Mouse (Mus musculus) midbrain, embryonic 16.5 days (tissue): ENCODE measurements around the gene Gm11733. TPM values are rescaled to one million over a fixed set of nuclear protein-coding genes. Genes with fewer than 3 reads are reported as not detected.
"Not testable (repeated sequence)": the region's sequence is repeated elsewhere in the genome, so short reads cannot be mapped to it uniquely, and the experiment has no call there.

Experiments
- ATAC-seq: fragments of 200-750 bp; cut with Nextera tagmentation; 2 replicates; pipeline ENCODE4 v1.8.0; 2017; ENCODE audit warnings: moderate TSS enrichment
- H3K27ac ChIP-seq: fragments of 300-500 bp; sonication (generic); 2 replicates; pipeline ENCODE4 v1.5.1; 2014; ENCODE audit warnings: mild to moderate bottlenecking, low read length, mixed read lengths
- H3K27me3 ChIP-seq: fragments of 300-500 bp; sonication (generic); 2 replicates; pipeline ENCODE4 v1.6.1; 2014; ENCODE audit warnings: low read depth, low read length, mixed read lengths; ENCODE audit not compliant: control insufficient read depth, insufficient read depth
- H3K36me3 ChIP-seq: fragments of 300-500 bp; sonication (generic); 2 replicates; pipeline ENCODE4 v1.6.1; 2014; ENCODE audit warnings: mild to moderate bottlenecking, low read length, moderate library complexity, mixed read lengths; ENCODE audit not compliant: control insufficient read depth, insufficient read depth
- H3K4me1 ChIP-seq: fragments of 300-500 bp; sonication (generic); 2 replicates; pipeline ENCODE4 v1.6.1; 2014; ENCODE audit warnings: mild to moderate bottlenecking, low read length, mixed read lengths; ENCODE audit not compliant: control insufficient read depth, insufficient read depth
- H3K4me2 ChIP-seq: fragments of 300-500 bp; sonication (generic); 2 replicates; pipeline ENCODE4 v1.6.1; 2014; ENCODE audit warnings: mild to moderate bottlenecking, low read length, mixed read lengths
- H3K4me3 ChIP-seq: fragments of 300-500 bp; sonication (generic); 2 replicates; pipeline ENCODE4 v1.5.1; 2014; ENCODE audit warnings: low read depth, mild to moderate bottlenecking, low read length, moderate library complexity, mixed read lengths
- H3K9ac ChIP-seq: fragments of 300-500 bp; sonication (generic); 2 replicates; pipeline ENCODE4 v1.6.1; 2014; ENCODE audit warnings: low read depth, low read length, mixed read lengths
- H3K9me3 ChIP-seq: fragments of 300-500 bp; sonication (generic); replicated peaks from 2 replicates; pipeline ENCODE4 v1.6.1; 2014; ENCODE audit warnings: mild to moderate bottlenecking, low read length, mixed read lengths; ENCODE audit not compliant: control insufficient read depth, poor library complexity, severe bottlenecking
- WGBS: fragments of 180-500 bp; shearing (Covaris S2); extraction: QIAGEN DNeasy Blood & Tissue Kit; methylation state at CpG from one replicate; pipeline ENCODE4 v1.1.7; 2014; 5-methylcytosine and 5-hydroxymethylcytosine counted together
- polyA plus RNA-seq: library from polyadenylated mRNA; unstranded; fragments of >200 nt; fragmentation: Nextera tagmentation; extraction: Ambion mirVana; gene quantifications from 2 replicates; pipeline ENCODE4 v1.2.1, GENCODE M21; 2015

Gene Gm11733
- polyA plus RNA-seq, 1 experiment from 2014 or later, result not detected

DNA sequence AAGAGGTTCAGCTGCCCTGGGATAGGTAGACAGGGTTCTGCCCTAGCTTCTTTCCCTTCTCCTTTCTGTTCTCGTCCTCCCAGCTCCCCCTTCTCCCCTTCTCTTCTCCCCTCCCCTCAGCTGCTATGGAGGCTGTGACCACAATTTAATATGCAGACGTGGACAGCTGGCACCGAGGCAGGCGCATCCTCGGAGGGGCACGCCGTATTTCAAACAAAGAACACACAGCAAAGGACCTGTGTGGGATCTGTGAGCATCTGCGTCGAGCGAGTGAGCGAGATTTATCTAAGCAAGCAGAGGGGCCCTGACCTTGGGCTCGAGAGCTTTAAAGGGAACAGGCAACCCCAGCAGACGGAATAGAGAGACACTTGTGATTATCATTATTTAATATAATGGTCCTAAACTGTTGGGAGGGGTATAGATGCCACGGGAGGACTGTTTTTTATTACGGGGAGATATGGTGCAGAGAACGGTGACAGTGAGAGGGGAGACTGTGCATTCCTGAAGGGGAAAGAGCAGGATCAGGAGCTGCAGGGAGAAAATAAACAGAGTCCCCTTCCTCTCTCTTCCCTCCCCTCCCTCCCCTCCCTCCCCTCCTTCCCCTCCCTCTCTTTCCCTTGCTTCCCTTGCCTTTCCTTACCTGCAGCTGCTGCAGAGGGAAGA lies 21.8 kb upstream of the Gm11733 start:
- Histone ChIP-seq H3K4me1 (peaks cover 36% of the 10 kb centered on the region), H3K4me2 (peak overlapping the region; percentile 14; the same call in 1 of the 2 replicates), H3K36me3 (no peaks in the 10 kb centered on the region), H3K9ac (peak overlapping the region; percentile 59), H3K4me3 (no peak overlapping the region), H3K27me3 (no peaks in the 10 kb centered on the region), H3K9me3 (no peaks in the 10 kb centered on the region), H3K27ac (peak overlapping the region; percentile 88)
- ATAC-seq, result peak; percentile 60; the same call in 1 of the 2 replicates
- 3% methylated on average over 16 of the region's 16 CpGs for WGBS

DNA sequence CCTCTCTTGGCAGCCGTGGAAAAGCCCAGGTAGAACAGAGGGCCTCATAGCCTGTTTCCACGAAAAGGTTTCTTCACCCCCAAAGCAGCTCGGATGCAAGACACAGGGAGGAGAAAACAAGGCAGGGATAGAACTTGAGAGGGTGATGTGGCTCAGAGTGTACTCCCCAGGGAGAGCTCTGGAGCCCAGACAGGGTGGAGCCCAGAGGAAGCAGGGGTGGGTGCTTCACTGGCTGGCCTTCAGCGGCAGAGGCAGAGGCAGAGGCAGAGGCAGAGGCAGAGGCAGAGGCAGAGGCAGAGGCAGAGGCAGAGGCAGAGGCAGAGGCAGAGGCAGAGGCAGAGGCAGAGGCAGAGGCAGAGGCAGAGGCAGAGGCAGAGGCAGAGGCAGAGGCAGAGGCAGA lies 20.8 kb upstream of the Gm11733 start:
- H3K9ac ChIP-seq, ATAC-seq, H3K9me3 ChIP-seq, H3K4me2 ChIP-seq, H3K27me3 ChIP-seq, H3K4me3 ChIP-seq, H3K36me3 ChIP-seq: not testable (repeated sequence)
- Histone ChIP-seq H3K4me1 (peaks cover 36% of the 10 kb centered on the region), H3K27ac (peak overlapping the region; percentile 88)
- WGBS, result 75% methylated on average over 4 of the region's 4 CpGs

DNA sequence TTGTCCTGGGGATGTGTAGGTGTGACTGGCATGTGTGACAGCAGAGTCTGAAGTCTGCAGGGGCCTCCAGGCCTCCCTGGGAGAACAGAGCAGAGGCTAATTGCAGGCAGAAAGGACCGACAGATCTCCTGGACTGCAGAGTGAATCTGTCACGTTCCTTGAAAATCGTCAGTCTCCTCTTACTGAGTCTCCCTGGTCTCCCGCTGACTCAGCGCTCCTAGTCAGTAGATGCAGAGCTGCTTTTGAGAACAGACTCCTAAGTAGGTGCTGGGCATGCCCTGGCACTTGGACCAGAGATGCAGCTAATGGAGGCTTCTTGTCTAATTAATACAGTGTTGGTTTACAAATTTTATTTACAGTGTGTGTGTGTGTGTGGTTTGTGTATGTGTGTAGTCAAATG lies 17.9 kb upstream of the Gm11733 start:
- Histone ChIP-seq H3K36me3 (no peaks in the 10 kb centered on the region), H3K9ac (0 out of 2 replicates have a peak overlapping the region, but pooled peaks have one; percentile 16), H3K27me3 (no peaks in the 10 kb centered on the region), H3K4me3 (no peak overlapping the region), H3K4me1 (peaks cover 43% of the 10 kb centered on the region), H3K27ac (no peak overlapping the region), H3K4me2 (no peak overlapping the region), H3K9me3 (no peaks in the 10 kb centered on the region)
- ATAC-seq, result no peak
- WGBS, result 23% methylated on average over 5 of the region's 5 CpGs

DNA sequence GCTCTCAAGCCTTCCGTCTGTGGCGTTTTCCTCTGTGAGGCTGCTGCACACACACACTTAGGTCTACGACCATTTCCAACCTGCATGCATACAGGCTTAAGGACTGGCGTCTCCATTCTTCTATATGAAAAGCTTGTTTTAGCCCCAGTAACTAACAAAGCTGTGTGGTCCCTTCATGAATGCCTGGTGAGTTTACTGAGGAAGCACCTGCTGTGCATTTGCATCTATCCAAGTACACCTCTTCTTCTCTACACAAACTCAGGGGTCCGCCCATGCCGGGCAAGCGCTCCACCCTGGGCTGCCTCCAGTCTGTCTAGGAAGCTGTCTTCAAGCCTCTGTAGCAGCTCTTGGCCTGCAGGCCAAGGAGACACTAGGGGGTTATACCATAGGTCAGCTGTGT lies 17.3 kb upstream of the Gm11733 start:
- Histone ChIP-seq H3K36me3 (no peaks in the 10 kb centered on the region), H3K4me3 (no peak overlapping the region), H3K4me2 (no peak overlapping the region), H3K27ac (no peak overlapping the region), H3K4me1 (peaks cover 39% of the 10 kb centered on the region), H3K27me3 (no peaks in the 10 kb centered on the region), H3K9ac (no peak overlapping the region), H3K9me3 (no peaks in the 10 kb centered on the region)
- 76% methylated on average over 7 of the region's 7 CpGs for WGBS
- ATAC-seq, result no peak

DNA sequence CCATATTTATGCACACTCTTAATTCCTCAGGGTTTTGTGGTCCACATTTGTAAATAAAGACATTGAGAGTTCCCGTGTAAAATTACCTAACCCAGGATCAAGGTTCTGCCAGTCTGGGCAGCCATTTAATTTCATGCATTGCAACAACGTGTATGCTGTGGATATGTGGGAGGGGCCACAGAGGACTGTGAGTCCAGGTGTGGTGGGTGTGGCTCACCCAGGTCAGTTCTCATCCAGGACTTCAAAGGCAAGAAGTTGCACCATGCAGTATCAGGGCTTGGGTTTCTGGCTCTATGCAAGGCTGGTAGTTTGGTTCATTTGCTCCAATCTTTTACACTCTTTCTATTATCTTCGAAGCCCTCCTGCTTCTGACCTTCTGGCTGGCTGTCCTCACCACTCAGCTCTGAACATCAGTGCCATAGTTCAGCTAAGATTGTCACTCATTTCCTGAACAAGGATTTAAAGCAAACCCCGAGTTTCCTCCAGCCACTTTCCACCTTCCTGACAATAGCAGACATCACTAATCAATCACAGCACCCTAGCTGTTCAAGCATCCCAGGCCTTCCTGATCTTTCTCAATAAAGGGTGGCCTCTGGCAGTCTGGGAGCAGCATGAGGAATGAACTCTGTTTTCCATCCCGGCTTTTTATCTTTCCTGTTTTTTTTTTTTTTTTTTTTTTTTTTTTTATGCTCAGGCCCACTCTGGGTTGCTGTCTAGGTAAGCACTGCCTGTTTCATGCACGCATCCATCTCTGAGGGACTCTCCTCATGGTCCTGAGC lies 15.4 kb upstream of the Gm11733 start:
- ATAC-seq, result no peak
- Histone ChIP-seq H3K36me3 (no peaks in the 10 kb centered on the region), H3K4me3 (no peak overlapping the region), H3K4me2 (no peak overlapping the region), H3K4me1 (peaks cover 32% of the 10 kb centered on the region), H3K27ac (peak overlapping the region; percentile 38), H3K27me3 (no peaks in the 10 kb centered on the region), H3K9ac (no peak overlapping the region), H3K9me3 (no peaks in the 10 kb centered on the region)
- WGBS, result 42% methylated on average over 6 of the region's 6 CpGs

DNA sequence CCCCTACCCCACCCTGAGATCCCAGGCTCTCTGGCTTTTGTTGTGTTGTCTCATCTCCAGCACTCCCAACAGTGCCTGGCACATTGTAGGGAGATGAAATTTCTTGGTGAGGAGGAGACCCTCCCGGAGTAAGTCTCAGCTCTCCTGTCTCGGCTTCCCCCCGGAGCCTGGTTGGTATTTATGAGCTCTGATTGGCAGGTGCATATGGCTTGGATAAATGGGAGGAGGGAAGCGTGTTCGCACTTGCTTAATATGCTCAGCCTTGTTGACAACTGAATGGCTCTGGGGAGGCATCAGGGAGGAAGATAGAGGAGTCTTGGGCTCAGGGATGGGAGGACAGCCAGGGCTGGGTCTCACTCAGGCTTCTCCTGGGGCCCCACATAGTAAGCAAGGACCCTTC lies 14.4 kb upstream of the Gm11733 start:
- no peak overlapping the region for H3K4me2 ChIP-seq
- H3K4me3 ChIP-seq, result no peak overlapping the region
- peak overlapping the region; percentile 58; the same call in 1 of the 2 replicates for H3K27ac ChIP-seq
- peaks cover 27% of the 10 kb centered on the region for H3K4me1 ChIP-seq
- no peaks in the 10 kb centered on the region for H3K27me3 ChIP-seq
- no peaks in the 10 kb centered on the region for H3K36me3 ChIP-seq
- WGBS, result 43% methylated on average over 5 of the region's 5 CpGs
- no peaks in the 10 kb centered on the region for H3K9me3 ChIP-seq
- no peak for ATAC-seq
- no peak overlapping the region for H3K9ac ChIP-seq

DNA sequence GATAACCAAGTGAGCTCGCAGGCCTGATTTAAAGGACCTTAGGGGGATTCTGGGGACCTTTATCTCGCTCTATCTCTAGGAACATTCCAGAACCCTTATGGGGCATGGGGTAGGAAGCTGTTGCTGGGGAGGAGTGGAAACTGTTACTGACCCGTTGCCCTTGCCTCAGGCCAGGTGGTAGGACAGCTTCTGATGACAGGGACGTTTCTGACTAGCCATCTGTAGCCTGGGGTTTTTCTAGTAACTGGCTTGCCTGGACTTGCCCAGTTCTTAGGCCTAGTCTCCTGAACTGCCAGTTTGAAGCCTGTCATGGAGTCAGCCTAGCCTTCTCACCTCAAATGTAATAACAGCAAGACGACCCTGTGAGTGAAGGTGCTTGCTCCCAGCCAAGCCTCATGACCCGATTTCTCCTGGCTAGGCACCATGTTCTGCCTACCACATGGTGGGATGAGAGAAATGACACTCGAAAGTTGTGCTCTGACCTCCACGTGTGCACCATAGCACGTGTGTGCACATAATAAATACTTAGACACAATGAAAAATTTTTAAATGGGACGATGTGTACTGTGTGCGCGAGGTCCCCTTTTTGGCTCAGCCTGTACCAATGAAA lies 13.5 kb upstream of the Gm11733 start:
- Histone ChIP-seq H3K9me3 (no peaks in the 10 kb centered on the region), H3K27ac (no peak overlapping the region), H3K27me3 (no peaks in the 10 kb centered on the region), H3K4me3 (no peak overlapping the region), H3K9ac (no peak overlapping the region), H3K36me3 (no peaks in the 10 kb centered on the region), H3K4me1 (peaks cover 21% of the 10 kb centered on the region), H3K4me2 (no peak overlapping the region)
- ATAC-seq, result no peak
- 94% methylated on average over 12 of the region's 12 CpGs for WGBS

DNA sequence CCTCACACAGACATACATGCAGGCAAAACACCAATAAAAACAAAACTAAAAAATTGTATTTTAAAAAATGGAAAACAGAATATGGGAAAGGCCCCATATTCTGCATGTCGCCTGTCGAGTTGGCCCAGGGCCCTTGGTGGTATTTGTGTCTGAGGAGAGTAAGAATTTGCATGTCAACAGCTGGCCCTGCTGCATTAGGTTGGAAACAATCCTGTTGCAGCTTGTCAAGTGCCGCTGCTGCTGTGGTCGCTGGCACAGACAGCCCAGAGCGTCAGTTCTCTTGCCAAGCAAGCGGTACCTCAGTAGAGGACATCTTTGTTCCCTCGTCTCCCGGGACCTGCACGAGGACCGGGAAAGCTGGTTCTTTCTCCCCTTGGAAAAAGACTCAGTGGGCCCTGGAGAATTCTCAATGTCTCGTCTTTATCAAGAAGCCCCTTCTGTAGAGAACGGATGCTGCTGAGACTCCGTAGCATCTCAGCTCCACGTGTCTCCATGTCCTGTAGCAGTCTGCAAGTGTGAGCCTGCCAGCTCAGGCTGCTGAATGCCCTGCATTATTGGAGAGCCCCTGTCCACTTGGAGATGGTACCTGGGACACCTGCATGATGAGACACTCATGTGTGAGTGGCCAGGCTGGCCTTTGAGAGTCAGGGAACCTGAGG lies 12.4 kb upstream of the Gm11733 start:
- H3K27ac ChIP-seq, result peak overlapping the region; percentile 18
- peaks cover 26% of the 10 kb centered on the region for H3K4me1 ChIP-seq
- H3K9me3 ChIP-seq, result no peaks in the 10 kb centered on the region

More for the DNA sequence above, 12.4 kb upstream of the Gm11733 start:
- Histone ChIP-seq H3K27me3 (no peaks in the 10 kb centered on the region), H3K9ac (no peak overlapping the region), H3K4me2 (no peak overlapping the region), H3K36me3 (no peaks in the 10 kb centered on the region), H3K4me3 (no peak overlapping the region)
- WGBS, result 33% methylated on average over 14 of the region's 14 CpGs
- no peak for ATAC-seq
